Mouse (Mus musculus) erythroblast, embryonic 14.5 days (primary cell): ENCODE data around the gene Prdm16. TPM values are rescaled to one million over a fixed set of nuclear protein-coding genes. Genes with fewer than 3 reads are reported as not detected.

ENCODE experiments used
- H3K27me3 ChIP-seq: 2 replicates; pipeline ENCODE4 v1.6.1; 2012; ENCODE audit warnings: inconsistent platforms; ENCODE audit not compliant: control insufficient read depth
- H3K36me3 ChIP-seq: 2 replicates; pipeline ENCODE4 v1.6.1; 2012; ENCODE audit warnings: mild to moderate bottlenecking, inconsistent platforms; ENCODE audit not compliant: control insufficient read depth
- H3K4me1 ChIP-seq: 2 replicates; pipeline ENCODE4 v1.6.1; 2012; ENCODE audit warnings: inconsistent platforms; ENCODE audit not compliant: control insufficient read depth
- H3K4me3 ChIP-seq: replicated peaks from 2 replicates; pipeline ENCODE3; 2012; ENCODE audit warnings: moderate library complexity, mild to moderate bottlenecking, inconsistent platforms
- H3K9me3 ChIP-seq: 2 replicates; pipeline ENCODE4 v1.6.1; 2012; ENCODE audit warnings: low read length, inconsistent platforms, mixed read lengths; ENCODE audit not compliant: control insufficient read depth
- GATA1 ChIP-seq: IDR thresholded peaks from 2 replicates; pipeline ENCODE4 v1.6.1; 2012; ENCODE audit warnings: low read length, inconsistent platforms, mixed read lengths
- TAL1 ChIP-seq: IDR thresholded peaks from 3 replicates; pipeline ENCODE4 v1.6.1; 2012; ENCODE audit warnings: low read length, inconsistent platforms, mixed read lengths
- polyA plus RNA-seq: library from polyadenylated mRNA; stranded (reverse); fragments of >175 nt; gene quantifications from 2 replicates; pipeline ENCODE4 v1.2.3, GENCODE M21; 2012

Gene Prdm16
- polyA plus RNA-seq, 1 experiment = 0.12 TPM

DNA sequence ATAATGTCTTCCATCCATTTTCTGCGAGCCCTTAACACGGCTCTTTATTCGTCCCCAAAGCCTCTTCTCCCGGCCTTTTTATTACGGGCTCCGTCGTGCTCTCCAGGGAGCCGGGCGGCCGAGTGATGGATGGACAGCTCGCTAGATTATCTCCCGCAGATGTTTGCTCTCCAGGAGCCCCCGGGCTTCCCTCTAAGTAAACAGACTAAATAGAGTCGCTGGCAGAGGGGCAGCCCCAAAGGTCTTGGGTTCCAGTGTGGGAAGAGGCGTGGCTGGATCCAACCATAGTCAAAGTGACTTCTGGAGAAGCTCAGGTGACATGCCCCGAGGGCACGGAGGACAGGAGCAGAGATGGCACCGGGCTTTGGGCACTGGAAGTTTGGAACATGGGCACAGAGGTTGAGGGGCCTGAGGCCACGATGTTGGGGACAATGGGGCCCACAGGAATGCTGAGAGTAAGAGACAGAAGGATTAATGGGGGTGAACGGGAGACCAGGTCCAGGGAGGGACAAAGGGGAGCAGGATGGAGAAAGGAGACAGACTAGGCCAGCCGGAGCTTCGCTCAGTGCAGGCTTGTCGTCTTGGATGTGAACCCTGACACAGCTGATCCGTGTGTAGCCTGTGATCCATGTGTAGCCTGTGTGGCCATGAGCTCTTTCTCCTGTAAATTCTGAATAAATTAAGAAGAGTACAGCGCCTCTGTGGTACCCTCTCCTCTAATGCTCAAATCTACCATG lies 162.9 kb downstream of the Prdm16 start:
- Histone ChIP-seq H3K9me3 (no peaks in the 10 kb centered on the region), H3K27me3 (peaks cover 5% of the 10 kb centered on the region), H3K36me3 (no peaks in the 10 kb centered on the region), H3K4me1 (no peaks in the 10 kb centered on the region; the same call in 1 of the 2 replicates), H3K4me3 (no peak overlapping the region)
- no peak for TF ChIP-seq GATA1
- no peak for TF ChIP-seq TAL1

GRCm38 (mm10) chr4:154472569-154472968 lies 164.1 kb downstream of the Prdm16 start:
- H3K27me3 ChIP-seq = peaks cover 5% of the 10 kb centered on the region
- H3K4me3 ChIP-seq = no peak overlapping the region
- H3K4me1 ChIP-seq = no peaks in the 10 kb centered on the region; the same call in 1 of the 2 replicates
- H3K9me3 ChIP-seq = no peaks in the 10 kb centered on the region
- TF ChIP-seq GATA1 (no peak), TAL1 (no peak)
- H3K36me3 ChIP-seq = no peaks in the 10 kb centered on the region

DNA sequence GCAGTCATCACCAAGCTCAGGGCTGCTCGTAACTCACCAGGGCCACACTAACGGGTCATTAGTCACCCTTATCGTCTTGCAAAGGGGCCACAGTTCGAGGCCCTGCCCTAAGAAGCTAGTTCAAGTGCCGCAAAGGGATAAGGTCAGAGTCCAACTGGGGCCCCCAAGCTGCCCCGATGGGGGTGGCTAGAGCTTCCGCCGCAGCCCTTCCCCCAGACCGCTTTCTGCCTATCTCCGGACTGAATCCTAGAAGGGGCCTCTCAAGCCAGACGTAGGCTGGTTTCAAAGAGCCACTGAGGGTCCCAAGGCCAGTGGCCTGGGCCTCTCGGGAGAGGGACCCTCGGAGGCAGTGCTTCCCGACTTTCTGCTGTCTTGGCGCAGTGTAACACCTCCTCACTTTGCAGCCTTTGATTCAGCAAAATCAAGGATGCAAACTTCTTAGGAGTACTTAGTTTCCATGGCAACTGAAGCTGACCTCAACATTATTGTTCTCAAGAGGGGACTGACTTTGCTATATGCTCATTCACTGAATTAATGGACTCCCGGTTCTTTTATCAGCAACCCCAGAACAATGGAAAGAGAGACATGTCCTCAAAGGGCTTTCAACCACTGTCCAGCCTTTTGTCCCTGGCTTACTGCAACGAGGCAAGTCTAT lies 165.1 kb downstream of the Prdm16 start:
- TF ChIP-seq GATA1 (no peak), TAL1 (no peak)
- Histone ChIP-seq H3K4me3 (no peak overlapping the region), H3K36me3 (no peaks in the 10 kb centered on the region), H3K27me3 (peaks cover 5% of the 10 kb centered on the region), H3K9me3 (no peaks in the 10 kb centered on the region), H3K4me1 (no peaks in the 10 kb centered on the region; the same call in 1 of the 2 replicates)

GRCm38 (mm10) chr4:154466305-154466704 lies 170.4 kb downstream of the Prdm16 start:
- Histone ChIP-seq H3K36me3 (no peaks in the 10 kb centered on the region), H3K4me1 (no peaks in the 10 kb centered on the region), H3K9me3 (no peaks in the 10 kb centered on the region), H3K27me3 (no peaks in the 10 kb centered on the region), H3K4me3 (no peak overlapping the region)
- no peak for TF ChIP-seq GATA1
- TF ChIP-seq TAL1 = no peak

DNA sequence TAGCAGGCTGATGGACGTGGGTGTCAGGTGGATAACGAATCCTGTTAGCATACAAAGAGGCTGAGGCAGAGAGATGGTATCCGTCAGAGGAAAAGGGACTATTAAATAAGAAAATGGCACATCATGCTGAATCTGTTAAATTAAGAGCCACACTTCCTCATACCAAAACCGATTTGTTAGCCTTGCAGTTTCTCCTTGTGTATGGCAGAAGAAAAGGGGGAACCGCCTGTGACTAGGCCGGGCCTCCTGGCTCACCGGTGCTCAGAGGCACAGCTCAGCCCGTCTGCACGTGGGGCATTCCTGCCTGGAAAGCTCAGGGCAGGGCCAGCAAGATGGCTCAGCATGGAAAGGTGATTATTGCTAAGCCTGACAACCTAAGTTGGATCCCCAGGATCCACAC lies 171.6 kb downstream of the Prdm16 start:
- Histone ChIP-seq H3K9me3 (no peaks in the 10 kb centered on the region), H3K27me3 (no peaks in the 10 kb centered on the region), H3K4me1 (no peaks in the 10 kb centered on the region), H3K4me3 (no peak overlapping the region), H3K36me3 (no peaks in the 10 kb centered on the region)
- TF ChIP-seq TAL1 (no peak), GATA1 (no peak)

DNA sequence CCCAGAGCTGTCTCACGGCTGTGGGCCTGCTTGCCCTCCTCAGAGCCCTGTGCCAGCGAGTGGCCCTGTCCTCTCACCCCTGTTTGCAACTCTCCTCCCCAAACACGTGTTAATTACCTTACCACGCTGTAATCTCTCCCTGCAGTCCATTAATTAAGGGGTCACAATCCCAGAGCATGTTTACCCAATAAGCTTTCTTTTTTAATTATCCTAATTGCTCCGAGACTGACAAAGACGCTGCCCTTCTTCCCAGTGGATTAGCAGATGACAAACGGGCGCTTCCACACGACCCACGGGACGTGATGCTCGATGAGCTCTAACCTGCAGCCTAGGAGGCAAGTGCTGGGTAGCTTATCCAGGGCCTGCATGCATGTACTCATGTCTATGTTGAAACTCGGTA lies 176.7 kb downstream of the Prdm16 start:
- no peak for TF ChIP-seq GATA1
- TF ChIP-seq TAL1 = no peak

DNA sequence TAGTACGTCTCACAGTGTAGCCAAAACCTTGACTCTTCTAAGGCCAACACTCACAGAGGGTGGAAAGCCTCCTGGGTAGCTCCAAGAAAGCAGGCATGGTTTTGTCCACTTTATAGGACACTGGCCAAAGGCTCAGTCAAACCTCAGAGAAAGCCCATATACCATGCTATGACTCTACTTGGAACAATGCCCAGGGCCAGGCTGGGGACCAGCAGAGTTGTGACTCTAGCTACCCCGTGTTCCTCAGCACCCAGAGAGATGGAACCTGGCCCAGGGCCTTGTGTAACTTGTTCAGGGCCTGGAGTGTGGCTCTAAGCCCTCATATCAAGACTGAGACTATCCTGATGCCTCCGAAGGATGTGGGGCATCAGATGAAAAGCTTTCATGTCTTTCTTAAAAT lies 178.9 kb downstream of the Prdm16 start:
- Histone ChIP-seq H3K27me3 (no peaks in the 10 kb centered on the region), H3K4me3 (no peak overlapping the region), H3K4me1 (no peaks in the 10 kb centered on the region), H3K9me3 (no peaks in the 10 kb centered on the region), H3K36me3 (no peaks in the 10 kb centered on the region)
- TF ChIP-seq TAL1 (no peak), GATA1 (no peak)

More for the DNA sequence above, 176.7 kb downstream of the Prdm16 start:
- no peaks in the 10 kb centered on the region for H3K27me3 ChIP-seq
- H3K9me3 ChIP-seq = no peaks in the 10 kb centered on the region
- H3K4me3 ChIP-seq = no peak overlapping the region
- H3K4me1 ChIP-seq = no peaks in the 10 kb centered on the region
- no peaks in the 10 kb centered on the region for H3K36me3 ChIP-seq

DNA sequence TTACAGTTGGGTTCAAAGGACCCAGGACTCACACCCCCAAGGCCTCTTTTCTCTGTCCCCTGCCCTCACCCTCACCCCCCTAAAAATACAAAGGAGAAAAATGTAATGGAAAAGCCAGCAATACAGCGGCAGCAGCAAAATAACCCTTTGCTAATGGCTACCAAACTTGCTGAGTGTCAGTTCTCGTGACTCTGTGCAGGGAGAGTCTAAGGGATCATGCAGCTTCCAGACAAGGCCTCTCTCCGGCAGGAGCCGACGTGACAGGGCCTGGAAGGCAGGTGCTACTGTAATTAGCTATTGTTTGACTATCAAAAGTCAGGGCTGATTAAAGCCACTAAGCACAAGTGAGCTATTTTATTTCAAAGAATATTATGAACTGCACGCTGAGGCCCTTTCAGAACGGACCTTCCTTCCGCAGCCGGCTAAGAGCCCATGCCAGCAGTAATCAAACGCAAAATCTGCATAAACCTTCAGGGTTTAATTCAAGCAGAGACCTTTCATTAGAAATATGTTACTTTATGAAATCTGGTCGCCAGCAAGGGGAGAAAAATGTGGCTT lies 180.3 kb downstream of the Prdm16 start:
- Histone ChIP-seq H3K9me3 (no peaks in the 10 kb centered on the region), H3K36me3 (no peaks in the 10 kb centered on the region), H3K4me3 (no peak overlapping the region), H3K27me3 (no peaks in the 10 kb centered on the region), H3K4me1 (no peaks in the 10 kb centered on the region)
- TF ChIP-seq GATA1 = no peak
- no peak for TF ChIP-seq TAL1

DNA sequence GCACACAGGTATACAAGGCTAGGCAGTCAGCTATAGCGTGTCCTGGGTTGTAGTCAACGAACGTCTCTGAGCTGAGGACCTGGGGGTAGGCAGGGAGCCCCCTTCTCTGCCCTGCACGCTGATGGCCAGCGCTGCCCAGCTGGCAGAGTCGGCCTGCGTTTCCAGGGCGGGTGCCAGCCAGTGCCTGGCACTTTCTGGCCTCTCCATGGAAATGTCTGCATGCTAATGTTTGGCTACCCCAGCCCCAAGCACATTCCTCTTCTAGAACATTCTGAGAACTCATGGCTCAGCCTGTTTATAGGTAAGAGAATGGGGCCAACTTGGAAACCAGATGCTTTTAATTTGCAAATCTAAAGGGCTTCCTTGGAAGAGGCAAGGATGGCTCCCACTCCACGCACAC lies 186.2 kb downstream of the Prdm16 start:
- H3K9me3 ChIP-seq = no peaks in the 10 kb centered on the region
- H3K4me1 ChIP-seq = no peaks in the 10 kb centered on the region
- H3K36me3 ChIP-seq = no peaks in the 10 kb centered on the region
- H3K27me3 ChIP-seq = no peaks in the 10 kb centered on the region
- TF ChIP-seq TAL1 (no peak), GATA1 (no peak)
- no peak overlapping the region for H3K4me3 ChIP-seq
